Mouse (Mus musculus) heart, postnatal 0 days (tissue): ENCODE results near the gene Vps52. TPM values are rescaled to one million over a fixed set of nuclear protein-coding genes. Genes with fewer than 3 reads are reported as not detected.
A peak's percentile ranks its signal among the peaks of the same experiment; 100 is the strongest.

Source experiments
- ATAC-seq: fragments of 200-750 bp; cut with Nextera tagmentation; 2 replicates; pipeline ENCODE4 v1.8.0; 2017; ENCODE audit warnings: low read depth, moderate number of reproducible peaks, moderate library complexity; ENCODE audit not compliant: insufficient read depth
- DNase-seq: peaks from one replicate; pipeline ENCODE4 v3.0.0-alpha.2; 2016; ENCODE audit warnings: low spot score
- H3K27ac ChIP-seq: fragments of 300-500 bp; sonication (generic); 2 replicates; pipeline ENCODE4 v1.5.1; 2014; ENCODE audit warnings: low read depth, mild to moderate bottlenecking
- H3K27me3 ChIP-seq: fragments of 300-500 bp; sonication (generic); 2 replicates; pipeline ENCODE4 v1.6.1; 2014; ENCODE audit warnings: low read length, mixed read lengths; ENCODE audit not compliant: control insufficient read depth, insufficient read depth
- H3K36me3 ChIP-seq: fragments of 300-500 bp; sonication (generic); replicated peaks from 2 replicates; pipeline ENCODE4 v1.6.1; 2014; ENCODE audit warnings: low read length, mixed read lengths; ENCODE audit not compliant: control insufficient read depth, insufficient read depth
- H3K4me1 ChIP-seq: fragments of 300-500 bp; sonication (generic); 2 replicates; pipeline ENCODE4 v1.6.1; 2014; ENCODE audit warnings: antibody characterized with exemption; ENCODE audit not compliant: control insufficient read depth, insufficient read depth
- H3K4me2 ChIP-seq: fragments of 300-500 bp; sonication (generic); 2 replicates; pipeline ENCODE4 v1.6.1; 2014; ENCODE audit warnings: low read depth, mild to moderate bottlenecking, low read length, moderate library complexity
- H3K4me3 ChIP-seq: fragments of 300-500 bp; sonication (generic); 2 replicates; pipeline ENCODE4 v1.5.1; 2014; ENCODE audit warnings: low read depth, low read length
- H3K9ac ChIP-seq: fragments of 300-500 bp; sonication (generic); replicated peaks from 2 replicates; pipeline ENCODE4 v1.6.1; 2014; ENCODE audit warnings: low read depth, low read length, mixed read lengths
- H3K9me3 ChIP-seq: fragments of 300-500 bp; sonication (generic); replicated peaks from 2 replicates; pipeline ENCODE4 v1.6.1; 2016; ENCODE audit warnings: low read length; ENCODE audit not compliant: control insufficient read depth
- CTCF ChIP-seq: IDR thresholded peaks from 2 replicates; pipeline ENCODE4 v1.5.1; 2016; ENCODE audit warnings: antibody characterized with exemption, control low read depth, low read depth
- EP300 ChIP-seq: IDR thresholded peaks from 2 replicates; pipeline ENCODE4 v1.6.1; 2016; ENCODE audit warnings: antibody characterized with exemption, low read depth
- WGBS: fragments of 180-500 bp; shearing (Covaris S2); extraction: QIAGEN DNeasy Blood & Tissue Kit; methylation state at CpG from one replicate; pipeline ENCODE4 v1.1.7; 2014; 5-methylcytosine and 5-hydroxymethylcytosine counted together
- polyA plus RNA-seq: library from polyadenylated mRNA; unstranded; fragments of >200 nt; fragmentation: Nextera tagmentation; extraction: Ambion mirVana; gene quantifications from 2 replicates; pipeline ENCODE4 v1.2.1, GENCODE M21; 2015
- total RNA-seq: library from RNA; depleted of rRNA; stranded (reverse); fragments of >200 nt; gene quantifications from 2 replicates; pipeline ENCODE4 v1.2.3, GENCODE M21; 2014; ENCODE audit warnings: low replicate concordance

Vps52 gene
- total and polyA plus RNA-seq, 2 experiments from 2014 or later: 27.8 to 31.8 TPM

- Histone ChIP-seq H3K9me3 (no peaks in the 10 kb centered on the region), H3K4me1 (no peaks in the 10 kb centered on the region), H3K4me3 (no peak overlapping the region), H3K9ac (no peak overlapping the region), H3K4me2 (no peak overlapping the region), H3K27me3 (no peaks in the 10 kb centered on the region), H3K36me3 (0 out of 2 replicates have a peak, but pooled peaks cover 15% of the 10 kb centered on the region), H3K27ac (no peak overlapping the region)
- 76% methylated on average over 10 of the region's 10 CpGs for WGBS
- ATAC-seq: no peak
- no peak for DNase-seq
- TF ChIP-seq CTCF (peak; percentile 41), EP300 (no peak)
Observed at GRCm38 (mm10) chr17:33924577-33925283, 30.9 kb upstream of the Vps52 start.

GRCm38 (mm10) chr17:33925406-33926116 lies 30.1 kb upstream of the Vps52 start:
- TF ChIP-seq CTCF (no peak), EP300 (no peak)
- no peaks in the 10 kb centered on the region for H3K9me3 ChIP-seq
- 0 out of 2 replicates have a peak, but pooled peaks cover 15% of the 10 kb centered on the region for H3K36me3 ChIP-seq
- no peak overlapping the region for H3K9ac ChIP-seq
- H3K27ac ChIP-seq: no peak overlapping the region
- H3K4me3 ChIP-seq: no peak overlapping the region
- WGBS: 83% methylated on average over 19 of the region's 21 CpGs
- H3K4me1 ChIP-seq: no peaks in the 10 kb centered on the region
- DNase-seq (no peak), ATAC-seq (no peak)
- no peak overlapping the region for H3K4me2 ChIP-seq
- no peaks in the 10 kb centered on the region for H3K27me3 ChIP-seq

GRCm38 (mm10) chr17:33926207-33926932 lies 29.2 kb upstream of the Vps52 start:
- Histone ChIP-seq H3K27me3 (no peaks in the 10 kb centered on the region), H3K36me3 (0 out of 2 replicates have a peak, but pooled peaks cover 15% of the 10 kb centered on the region), H3K9ac (no peak overlapping the region), H3K4me2 (no peak overlapping the region), H3K27ac (no peak overlapping the region), H3K4me1 (peaks cover 6% of the 10 kb centered on the region; the same call in 1 of the 2 replicates), H3K9me3 (no peaks in the 10 kb centered on the region), H3K4me3 (no peak overlapping the region)
- ATAC-seq (no peak), DNase-seq (no peak)
- peak; percentile 35 for TF ChIP-seq CTCF
- TF ChIP-seq EP300: no peak
- WGBS: 74% methylated on average over 17 of the region's 17 CpGs

- Histone ChIP-seq H3K4me2 (peak overlapping the region; percentile 98), H3K9ac (peak overlapping the region; percentile 91), H3K9me3 (no peaks in the 10 kb centered on the region), H3K27me3 (no peaks in the 10 kb centered on the region), H3K4me3 (peak overlapping the region; percentile 91), H3K36me3 (peaks cover 28% of the 10 kb centered on the region), H3K4me1 (peaks cover 6% of the 10 kb centered on the region; the same call in 1 of the 2 replicates), H3K27ac (no peak overlapping the region)
- DNase-seq (no peak), ATAC-seq (no peak)
- WGBS: 58% methylated on average over 21 of the region's 21 CpGs
- TF ChIP-seq EP300 (no peak), CTCF (no peak)
Observed at GRCm38 (mm10) chr17:33928251-33928947, 27.2 kb upstream of the Vps52 start.
